Mouse (Mus musculus) monocyte, adult 59 days (primary cell): ENCODE results near the gene Gm3182. TPM values are rescaled to one million over a fixed set of nuclear protein-coding genes. Genes with fewer than 3 reads are reported as not detected.

Experiments used
- total RNA-seq, 2 experiments: library from RNA; stranded (reverse); gene quantifications; one replicate each; pipeline ENCODE4 v1.2.4; 2023

Gm3182 gene
- not detected for total RNA-seq

DNA sequence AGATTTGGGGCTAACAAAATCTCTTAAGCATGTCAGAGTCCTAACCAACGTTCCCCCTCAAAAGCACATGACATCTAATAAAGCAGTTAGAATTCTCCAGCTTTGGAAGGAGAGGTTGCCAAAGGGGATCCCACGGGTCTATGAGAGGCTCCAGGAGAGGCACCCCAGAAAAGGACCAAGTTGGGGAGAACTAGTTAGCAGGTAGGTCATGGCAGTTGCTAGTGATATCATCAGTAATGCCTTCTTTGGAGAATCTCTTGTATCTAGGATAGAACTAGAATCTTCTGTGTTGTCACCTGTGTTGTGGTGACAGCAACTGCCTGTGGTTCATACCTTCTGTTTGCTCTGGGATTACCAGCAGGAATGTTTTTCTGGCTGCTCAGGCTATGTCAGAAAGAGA, at the start of gene Gm3182:
Gene Gm3182, plus strand, starts transcription at position 301 of the 400 bp plus-strand sequence.

Other genes starting within 250 kb of the Gm3182 start
- gene Gm3138, start 232.1 kb upstream of the Gm3182 start, total RNA-seq = not detected
- not detected for gene Gm3149, start 164.5 kb upstream of the Gm3182 start, total RNA-seq
- not detected for gene 2610042L04Rik, start 147.0 kb upstream of the Gm3182 start, total RNA-seq
- not detected for gene Gm3159, start 84.2 kb upstream of the Gm3182 start, total RNA-seq
- not detected for gene Gm3164, start 66.3 kb upstream of the Gm3182 start, total RNA-seq
- gene Gm3173, start 50.8 kb upstream of the Gm3182 start, total RNA-seq = not detected
- gene Gm3047, start 73.7 kb downstream of the Gm3182 start, total RNA-seq = not detected
- not detected for gene Gm8159, start 150.6 kb downstream of the Gm3182 start, total RNA-seq
- not detected for gene Gm3239, start 182.4 kb downstream of the Gm3182 start, total RNA-seq
- not detected for gene Gm7876, start 227.5 kb downstream of the Gm3182 start, total RNA-seq
- gene Gm3252, start 245.0 kb downstream of the Gm3182 start, total RNA-seq = not detected